Mouse (Mus musculus) thymus, postnatal 14 days (tissue): ENCODE measurements at regions not wholly inside any gene's neighbourhood (a gene's known extent, or its start where the extent isn't known, plus 50 kb on each side); places are given as distances from the start of the nearest gene placed in this dataset.
A peak's percentile ranks its signal among the peaks of the same experiment; 100 is the strongest.

Experiments used
- DNase-seq: peaks from one replicate; pipeline ENCODE4 v3.0.0; 2021

DNA sequence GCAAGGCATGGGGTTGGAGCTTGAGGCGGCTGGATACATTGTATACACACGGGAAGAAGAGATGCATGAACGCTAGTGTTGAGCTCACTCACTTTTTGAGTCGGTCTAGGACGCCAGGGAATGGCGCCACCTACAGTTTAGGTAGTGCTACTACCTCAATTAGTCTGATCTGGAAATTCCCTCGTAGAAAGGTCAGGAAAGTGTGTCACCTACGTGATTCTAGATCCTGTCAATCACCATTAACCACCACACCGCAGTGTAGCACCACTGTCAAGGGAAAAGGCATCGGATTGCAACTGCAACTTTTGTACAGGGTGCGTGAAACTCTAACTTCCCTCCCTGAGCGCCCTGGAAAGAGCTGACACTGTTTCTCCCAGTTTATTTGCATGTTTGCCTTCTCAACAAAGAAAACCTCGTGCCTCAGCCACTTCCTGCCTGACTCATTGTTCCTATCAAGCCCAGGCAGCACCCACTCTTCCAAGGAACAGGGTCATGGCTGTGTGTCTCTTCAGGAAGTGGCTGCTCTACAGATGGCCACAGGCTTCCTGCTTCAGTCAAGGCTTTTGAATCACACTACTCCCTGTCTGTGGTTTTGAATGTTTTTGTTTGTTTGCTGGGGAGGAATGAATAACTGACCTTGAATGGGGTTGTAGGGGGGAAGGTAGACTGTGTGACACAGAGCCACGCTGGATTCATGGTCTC, 231.6 kb upstream of the Jmjd1c start:
- DNase-seq = peak; percentile 46

DNA sequence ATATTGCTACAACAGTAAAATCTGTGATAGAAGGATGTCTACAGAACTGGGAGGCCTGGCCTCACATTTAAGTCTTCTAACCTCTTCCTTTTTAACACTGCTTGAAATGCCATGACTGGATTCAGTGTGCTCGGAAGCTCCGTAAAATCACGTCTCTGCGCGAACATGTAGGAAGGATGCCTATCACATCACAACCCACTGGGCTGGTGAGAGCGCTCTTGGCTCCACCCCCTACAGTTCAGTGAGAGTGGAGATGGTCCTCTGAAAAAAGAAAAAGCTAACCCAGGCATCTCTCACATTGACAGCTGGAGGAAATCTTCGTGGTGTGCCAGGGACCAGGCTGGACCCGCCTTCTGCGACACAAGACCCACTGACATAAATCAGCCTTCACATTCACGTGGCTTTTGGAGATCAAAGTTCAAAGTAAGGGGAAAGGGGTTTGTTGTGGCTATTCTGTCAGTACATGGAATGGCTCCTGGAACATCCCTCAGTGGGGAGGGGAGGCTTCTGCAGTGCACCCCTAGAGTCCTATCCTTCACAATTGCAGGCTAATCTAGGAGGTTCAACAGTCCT, 230.8 kb upstream of the Jmjd1c start:
- DNase-seq = peak; percentile 10

- DNase-seq = no peak
These were observed 224.7 kb upstream of the Jmjd1c start for GRCm38 (mm10) chr10:66871133-66871664.

DNA sequence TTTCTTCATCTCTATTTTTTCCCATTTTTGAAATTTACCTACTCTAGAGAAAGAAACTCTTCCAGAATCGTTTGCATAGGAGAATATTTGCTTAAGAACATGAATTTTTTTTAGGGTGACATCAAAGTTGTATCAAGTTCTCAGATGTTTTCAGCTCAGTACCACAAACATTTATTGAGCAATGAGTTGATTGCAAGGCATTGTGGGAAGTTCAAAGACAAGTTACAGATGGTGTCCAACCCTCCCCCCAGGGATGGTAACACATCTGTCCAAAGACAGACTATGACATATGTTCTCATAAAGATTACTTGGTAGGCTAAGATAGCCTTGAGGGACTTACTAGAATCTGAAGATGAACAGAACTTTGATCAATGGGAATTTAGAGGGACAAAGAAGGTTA, 224.3 kb upstream of the Jmjd1c start:
- no peak for DNase-seq

DNA sequence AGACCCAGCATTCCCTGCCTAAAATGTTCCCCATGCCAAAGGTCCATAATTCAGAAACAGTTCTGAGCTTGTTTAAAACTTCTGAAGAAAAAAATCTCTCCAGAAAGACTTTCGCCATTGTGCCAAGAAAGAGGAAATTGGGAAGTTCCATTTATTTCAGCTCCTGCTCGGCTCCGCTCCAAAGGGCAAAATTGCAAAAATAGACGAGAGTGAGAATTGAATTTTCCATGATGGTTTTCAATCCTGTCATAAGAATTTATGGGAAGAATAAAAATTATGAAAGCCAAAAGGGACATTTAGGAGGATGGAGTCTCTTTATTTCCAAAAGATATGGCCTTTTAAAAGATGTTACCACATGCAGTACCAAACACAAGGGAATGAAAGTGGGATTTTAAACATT, 222.5 kb upstream of the Jmjd1c start:
- DNase-seq = no peak

GRCm38 (mm10) chr10:66879071-66879470, 216.9 kb upstream of the Jmjd1c start:
- no peak for DNase-seq

DNA sequence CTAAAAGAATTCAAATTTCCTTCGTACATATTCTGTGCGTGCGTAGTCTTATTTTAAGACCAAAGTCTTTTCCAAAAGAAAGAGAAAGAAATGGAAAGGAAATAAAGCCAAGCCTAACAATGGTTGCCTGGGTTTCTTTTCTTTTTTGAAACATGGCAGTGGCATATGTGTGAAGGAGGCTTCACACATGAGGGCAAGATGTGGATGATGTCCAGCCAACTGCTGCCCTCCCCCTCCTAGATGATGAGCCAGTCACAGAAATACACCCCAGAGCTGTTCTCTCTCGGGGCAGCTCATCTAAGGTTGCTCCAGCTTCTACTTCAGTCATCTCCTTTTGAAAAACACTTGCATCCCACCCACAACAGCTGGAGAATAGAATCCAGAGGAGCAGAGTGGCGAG, 213.1 kb upstream of the Jmjd1c start:
- no peak for DNase-seq

DNA sequence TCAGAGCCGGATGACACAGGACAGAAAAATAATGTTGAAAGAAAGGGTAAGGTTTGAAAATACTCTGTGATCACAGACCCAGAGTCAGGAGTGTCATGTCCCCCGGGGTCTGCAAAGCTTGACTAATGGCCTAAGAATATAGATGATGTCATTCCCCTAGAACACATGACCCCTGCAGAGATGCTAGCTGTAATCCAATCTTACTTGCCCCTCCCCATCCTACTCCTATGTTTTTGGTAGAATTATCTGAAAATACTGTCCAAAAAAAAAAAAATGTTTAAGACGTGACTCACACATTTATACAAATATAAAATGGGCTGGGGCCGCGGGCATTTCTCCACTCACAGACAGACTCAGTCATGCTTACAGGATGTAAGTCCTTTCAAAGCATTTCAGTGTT, 210.3 kb upstream of the Jmjd1c start:
- no peak for DNase-seq

DNA sequence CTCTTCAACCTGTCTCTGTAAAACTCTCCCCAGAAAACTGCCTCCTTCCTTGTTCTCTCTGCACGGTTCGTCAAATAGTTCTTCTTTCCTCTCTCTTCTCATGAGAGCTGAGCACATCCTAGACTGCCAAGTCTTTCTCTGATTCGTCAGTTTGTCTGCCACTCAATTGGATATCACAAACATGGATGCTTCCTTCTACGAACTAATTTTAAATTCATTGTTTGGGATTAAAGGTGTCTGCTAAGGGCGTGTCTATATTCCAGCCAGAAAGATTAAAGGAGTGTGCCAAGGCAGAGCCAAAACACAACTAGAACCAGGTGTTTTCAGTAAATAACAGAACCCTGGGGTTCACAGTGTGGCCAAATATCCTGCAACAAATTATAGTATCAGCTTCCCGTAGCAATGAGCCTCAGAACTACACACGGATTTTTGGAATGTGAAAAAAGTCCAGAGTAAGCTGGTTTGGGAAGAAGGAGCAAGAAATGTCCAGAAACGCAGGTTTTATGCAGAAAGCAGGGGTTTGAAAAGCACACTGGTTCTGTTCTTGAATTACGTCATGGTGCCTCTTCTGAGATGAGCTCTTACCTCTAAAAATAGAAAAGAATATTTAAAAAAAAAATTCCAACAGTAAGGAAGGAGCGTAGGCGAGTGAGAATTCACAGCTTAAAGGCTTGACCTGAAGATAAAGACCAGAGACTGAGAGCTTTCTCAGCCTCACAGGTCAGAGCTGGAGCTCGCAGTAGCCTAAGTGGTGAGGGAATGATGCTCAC, 206.0 kb upstream of the Jmjd1c start:
- DNase-seq = no peak

- no peak for DNase-seq
These were observed 204.1 kb upstream of the Jmjd1c start for GRCm38 (mm10) chr10:66891811-66892210.

DNA sequence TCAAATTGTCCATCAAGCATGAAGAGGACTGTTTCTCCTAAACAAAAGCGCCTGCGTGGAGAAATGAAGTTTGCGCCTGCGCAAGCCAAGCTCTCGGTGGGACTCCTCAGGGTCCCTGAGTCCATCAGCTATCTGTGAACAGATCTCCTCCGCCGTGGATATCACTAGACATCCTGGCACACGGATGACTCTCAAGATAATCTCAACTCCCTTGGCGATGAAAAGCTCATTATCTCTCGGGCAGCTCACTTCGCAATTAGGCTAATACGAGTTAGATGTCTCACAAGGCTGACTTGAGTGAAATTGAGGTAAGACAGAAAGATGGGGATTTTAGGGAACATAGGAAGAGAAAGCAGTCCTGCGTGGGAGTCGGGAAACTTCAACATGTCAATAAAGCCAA, 202.1 kb upstream of the Jmjd1c start:
- no peak for DNase-seq

- no peak for DNase-seq
These were observed 199.0 kb upstream of the Jmjd1c start for GRCm38 (mm10) chr10:66896698-66897622.

DNA sequence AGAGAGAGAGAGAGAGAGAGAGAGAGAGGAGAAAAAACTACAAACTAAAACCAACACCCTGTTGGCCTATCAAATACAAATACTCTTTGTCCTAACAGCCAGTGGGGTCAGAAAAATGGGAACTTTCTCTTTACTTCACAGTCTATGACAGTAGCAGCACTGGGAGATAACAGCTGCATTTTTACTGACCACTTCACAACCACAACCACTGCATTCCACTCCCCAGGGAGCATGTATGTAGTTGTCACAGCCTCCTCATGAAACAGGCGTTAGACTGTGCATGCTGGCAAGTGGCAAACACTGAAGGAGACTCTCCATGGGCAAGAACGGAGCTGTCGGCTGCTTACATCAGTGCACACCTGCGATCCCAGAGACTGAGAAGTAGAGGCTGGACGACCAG, 196.2 kb upstream of the Jmjd1c start:
- DNase-seq = no peak

GRCm38 (mm10) chr10:66900781-66901180, 195.1 kb upstream of the Jmjd1c start:
- no peak for DNase-seq

GRCm38 (mm10) chr10:66901873-66902272, 194.1 kb upstream of the Jmjd1c start:
- no peak for DNase-seq

DNA sequence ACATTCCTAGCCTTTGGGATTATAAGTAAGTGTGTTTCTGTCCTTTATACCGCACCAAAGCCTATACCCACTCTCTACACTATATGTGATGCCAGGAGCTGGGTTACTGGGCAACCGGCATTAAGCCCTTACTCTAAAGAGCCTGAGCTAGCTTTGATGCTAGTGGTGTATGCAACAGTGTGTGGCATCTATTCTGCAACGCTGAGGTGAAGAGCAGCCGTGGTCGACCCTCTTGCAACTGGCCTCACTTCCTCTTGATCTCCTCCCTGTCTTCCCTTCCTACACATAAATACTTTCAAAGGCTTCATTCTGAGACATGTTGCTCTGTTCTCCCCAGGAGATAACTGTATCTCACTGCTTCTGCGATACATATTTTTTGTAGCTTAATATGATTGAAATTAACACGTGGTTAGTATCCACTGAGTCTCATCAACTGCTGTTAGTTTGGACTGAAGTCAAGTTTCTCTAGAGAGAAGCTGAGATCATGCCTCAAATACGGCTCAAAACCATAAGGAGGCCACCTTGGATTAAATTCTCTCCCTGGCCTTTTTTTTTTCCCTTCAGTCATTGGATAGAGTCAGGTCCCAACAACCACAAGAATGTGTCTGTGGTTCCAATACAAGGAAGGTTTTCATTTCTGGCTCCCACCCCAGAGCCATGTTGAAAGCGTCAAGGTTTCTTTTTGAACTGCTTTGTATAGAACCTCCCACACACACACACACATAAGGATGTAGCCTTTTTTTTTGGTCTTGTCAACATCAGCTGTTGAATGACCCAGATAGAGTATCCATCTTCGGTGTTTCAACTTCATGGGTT, 191.2 kb upstream of the Jmjd1c start:
- DNase-seq = no peak

- DNase-seq = no peak
These were observed 188.1 kb upstream of the Jmjd1c start for GRCm38 (mm10) chr10:66907842-66908241.

DNA sequence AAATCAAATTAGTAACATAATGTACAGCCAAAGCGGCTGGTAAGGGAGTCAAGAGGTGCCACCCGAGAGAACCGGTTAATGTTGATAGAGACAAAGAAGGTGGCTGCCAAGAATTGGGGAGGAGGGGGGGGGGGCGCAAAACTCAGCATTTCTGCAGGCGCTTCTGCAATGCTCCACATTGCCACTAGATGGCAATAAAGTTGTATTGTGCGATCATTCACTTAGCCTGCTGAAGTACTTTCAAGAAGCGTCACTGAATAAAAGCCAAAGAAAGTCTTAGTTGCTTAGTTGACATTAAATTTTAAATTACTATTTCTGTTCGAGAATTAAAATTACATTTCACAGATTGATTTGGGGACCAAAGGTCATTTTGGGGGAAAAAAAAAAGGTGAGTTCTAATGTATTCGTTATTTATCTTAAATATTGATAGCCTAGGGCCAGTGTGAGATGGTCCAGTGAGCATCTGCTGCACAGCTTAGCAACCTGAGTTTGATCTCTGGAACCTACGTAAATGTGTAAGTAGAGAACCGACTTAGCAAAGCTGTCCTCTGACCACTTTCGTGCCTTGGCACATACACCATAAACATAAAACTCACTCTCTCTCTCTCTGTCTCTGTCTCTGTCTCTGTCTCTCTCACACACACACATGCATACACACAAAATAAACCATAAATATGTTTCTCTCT, 186.6 kb upstream of the Jmjd1c start:
- DNase-seq = peak; percentile 65

DNA sequence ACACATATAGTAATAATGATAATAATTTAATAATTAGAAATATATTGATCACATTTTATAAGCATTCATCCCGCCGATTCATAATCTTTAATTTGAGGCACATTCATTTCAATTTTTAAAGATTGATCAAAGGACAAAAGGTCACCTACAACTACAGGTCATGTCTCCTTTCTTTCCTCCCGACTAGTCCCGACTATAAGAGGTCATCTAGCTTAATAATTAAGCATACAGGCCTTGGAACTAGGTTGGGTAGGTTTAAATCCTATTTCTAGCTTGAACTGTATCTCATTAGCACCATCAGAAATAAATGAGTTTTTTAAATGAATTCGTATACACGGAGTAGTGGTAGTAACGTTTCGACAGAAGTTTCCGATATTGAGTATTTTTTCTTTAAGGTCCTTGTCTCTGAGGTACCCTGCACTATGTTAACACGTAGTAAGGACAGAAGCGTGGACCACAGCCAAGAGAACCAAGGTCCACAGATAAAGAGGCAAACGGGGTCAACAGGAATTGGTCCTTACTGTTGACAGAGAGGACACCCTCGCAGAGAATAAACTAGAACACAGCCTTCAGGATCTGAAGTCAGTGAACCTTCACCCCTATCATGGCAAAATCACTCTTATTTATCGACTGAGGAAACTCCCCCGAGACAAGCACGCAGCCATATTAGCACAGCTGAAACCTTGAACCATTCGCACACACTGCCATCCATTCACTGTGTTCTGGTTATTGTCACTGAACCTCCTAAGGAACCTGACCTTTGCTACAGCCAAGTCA, 185.8 kb upstream of the Jmjd1c start:
- DNase-seq = no peak

DNA sequence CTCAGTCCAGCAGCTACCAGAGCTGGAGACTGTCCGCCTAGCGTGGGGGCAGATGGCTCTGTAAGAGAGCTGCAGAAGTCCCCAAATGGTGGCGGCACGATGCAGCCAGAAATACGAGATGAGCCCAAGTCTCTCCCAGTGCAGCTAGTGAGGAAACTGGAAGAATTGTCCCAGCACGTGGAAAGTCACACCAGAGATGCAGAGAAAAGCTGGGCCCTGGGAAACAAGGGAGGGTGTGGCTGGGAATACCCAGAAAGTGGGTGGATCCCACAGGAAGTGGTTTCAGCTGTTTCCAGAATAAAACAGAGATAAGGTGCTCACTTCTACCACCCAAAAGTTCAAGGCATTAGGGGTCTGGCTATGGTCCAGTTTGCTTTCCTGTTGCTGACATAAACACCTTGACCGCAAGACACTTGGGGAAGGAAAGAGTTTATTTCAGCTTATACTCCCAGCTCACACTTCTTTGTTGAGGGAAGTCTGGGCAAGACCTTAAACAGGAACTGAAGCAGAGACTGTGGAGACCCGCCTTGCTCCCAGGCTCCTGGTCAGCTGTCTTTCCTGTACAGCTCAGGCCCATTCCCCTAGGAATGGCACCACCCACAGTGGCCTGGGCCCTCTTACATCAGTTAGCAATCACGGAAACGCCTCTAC, 184.5 kb upstream of the Jmjd1c start:
- DNase-seq = no peak
